8 mouse cellular contexts compared by ENCODE assay signal in the genomic region with DNA sequence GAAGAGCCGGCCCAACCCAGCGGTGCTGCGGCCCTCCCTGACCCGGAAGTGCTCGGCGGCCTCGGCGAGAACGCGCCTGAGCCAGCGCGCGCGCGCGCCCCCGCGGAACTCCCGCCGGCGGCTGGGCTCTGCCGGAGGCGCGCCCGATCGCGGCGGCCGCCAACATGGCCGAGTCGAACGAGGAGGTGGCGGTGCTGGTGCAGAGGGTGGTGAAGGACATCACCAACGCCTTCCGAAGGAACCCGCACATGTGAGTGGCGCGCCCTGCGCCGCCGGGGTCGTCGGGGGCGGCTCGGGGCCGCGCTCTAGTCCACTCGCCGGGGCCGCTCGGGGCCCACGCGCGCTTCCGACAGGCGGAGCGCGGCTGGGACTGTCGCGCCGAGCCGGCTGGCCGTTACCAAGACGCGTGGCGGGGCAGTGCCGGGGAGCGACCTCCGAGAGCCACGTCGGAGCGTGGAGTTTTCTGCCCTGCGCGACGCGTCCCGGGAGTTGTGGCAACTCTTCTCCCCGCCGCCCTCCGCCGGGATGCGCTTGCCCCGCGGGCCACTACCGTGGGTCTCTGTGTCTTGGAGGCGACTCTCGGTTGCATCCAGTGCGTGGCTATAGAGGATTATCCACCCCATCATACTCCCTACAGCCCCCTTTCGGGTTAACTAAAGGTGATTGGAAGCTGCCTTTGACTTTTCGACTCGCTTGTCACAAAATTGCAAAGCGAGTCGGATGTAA. TPM values are rescaled to one million over a fixed set of nuclear protein-coding genes. Genes with fewer than 3 reads are reported as not detected.
A peak's percentile ranks its signal among the peaks of the same experiment; 100 is the strongest.
DNase-seq lines count a peak whose midpoint lies in the region; ATAC-seq and TF ChIP-seq lines count a peak whose summit lies in the region.

A gene (plus strand): TSS at position 134 of the 726 bp plus-strand sequence.

- H3K4me1 ChIP-seq in intestine, postnatal 0 days (replicated peaks; ENCODE audit: control insufficient read depth, insufficient read depth, low read length): 0 out of 2 replicates have a peak, but pooled peaks cover 4% of the 10 kb centered on the region
- peaks cover 8% of the 10 kb centered on the region for H3K4me1 ChIP-seq in limb, embryonic 10.5 days
- H3K4me1 ChIP-seq in midbrain, embryonic 12.5 days: peaks cover 15% of the 10 kb centered on the region

- no peaks in the 10 kb centered on the region for H3K9me3 ChIP-seq in intestine, postnatal 0 days (ENCODE audit: control insufficient read depth)
- H3K9me3 ChIP-seq in limb, embryonic 10.5 days (replicated peaks): no peaks in the 10 kb centered on the region
- no peaks in the 10 kb centered on the region for H3K9me3 ChIP-seq in midbrain, embryonic 12.5 days

- ATAC-seq in granulocyte monocyte progenitor cell, adult 5-6 weeks (replicated peaks; ENCODE audit: poor library complexity, severe bottlenecking): peak; percentile 96
- peak; percentile 98 for ATAC-seq in intestine, postnatal 0 days
- ATAC-seq in midbrain, embryonic 12.5 days (ENCODE audit: low FRiP score, low read depth): peak; percentile 94

- peak within 1 kb of the TSS; percentile 88 for H3K4me2 ChIP-seq in intestine, postnatal 0 days (replicated peaks; ENCODE audit: low read depth)
- H3K4me2 ChIP-seq in midbrain, embryonic 12.5 days (replicated peaks): peak within 1 kb of the TSS; percentile 66

- H3K4me3 ChIP-seq in intestine, postnatal 0 days (ENCODE audit: low read depth, low read length): peak within 1 kb of the TSS; percentile 79
- H3K4me3 ChIP-seq in limb, embryonic 10.5 days: peak within 1 kb of the TSS; percentile 87
- H3K4me3 ChIP-seq in midbrain, embryonic 12.5 days: peak within 1 kb of the TSS; percentile 87

- peak within 1 kb of the TSS; percentile 76 for H3K27ac ChIP-seq in intestine, postnatal 0 days (ENCODE audit: low read depth, low read length)
- H3K27ac ChIP-seq in limb, embryonic 10.5 days: peak within 1 kb of the TSS; percentile 98
- H3K27ac ChIP-seq in midbrain, embryonic 12.5 days (replicated peaks): peak within 1 kb of the TSS; percentile 95

- under 1% methylated on average over 70 of the region's 93 CpGs for WGBS in intestine, postnatal 0 days
- under 1% methylated on average over 90 of the region's 93 CpGs for WGBS in limb, embryonic 10.5 days
- WGBS in midbrain, embryonic 12.5 days: under 1% methylated on average over 93 of the region's 93 CpGs

- no peak for TF ChIP-seq CTCF in intestine, postnatal 0 days (IDR thresholded peaks at IDR 0.05; ENCODE audit: low read depth)

- H3K36me3 ChIP-seq in intestine, postnatal 0 days (ENCODE audit: control insufficient read depth, insufficient read depth): no peaks in the 10 kb centered on the region
- no peaks in the 10 kb centered on the region for H3K36me3 ChIP-seq in limb, embryonic 10.5 days
- H3K36me3 ChIP-seq in midbrain, embryonic 12.5 days: no peaks in the 10 kb centered on the region

- peak within 1 kb of the TSS; percentile 80 for H3K9ac ChIP-seq in intestine, postnatal 0 days (ENCODE audit: low read depth, low read length)
- H3K9ac ChIP-seq in midbrain, embryonic 12.5 days (replicated peaks): peak within 1 kb of the TSS; percentile 86

- H3K27me3 ChIP-seq in intestine, postnatal 0 days (replicated peaks; ENCODE audit: control insufficient read depth, insufficient read depth, low read length): no peaks in the 10 kb centered on the region
- H3K27me3 ChIP-seq in limb, embryonic 10.5 days (ENCODE audit: low read depth, poor library complexity, severe bottlenecking): no peaks in the 10 kb centered on the region
- H3K27me3 ChIP-seq in midbrain, embryonic 12.5 days: no peaks in the 10 kb centered on the region

- peak; percentile 87 for DNase-seq in layer of hippocampus, adult 11-12 months (ENCODE audit: low spot score)
- DNase-seq in layer of hippocampus, adult 9-10 months (ENCODE audit: low spot score): no peak
- peak; percentile 94 for DNase-seq in embryo, embryonic 9.5 days (ENCODE audit: extremely low spot score)
- DNase-seq in limb, embryonic 10.5 days (ENCODE audit: low spot score): peak; percentile 96
- peak; percentile 79 for DNase-seq in skeletal muscle tissue, adult 2 months (ENCODE audit: low read depth, low spot score)

RNA-seq across cellular contexts. Expression of the gene that starts here (rescaled TPM):
- total RNA-seq in granulocyte monocyte progenitor cell, adult 5-6 weeks (2014; fragmentation: Nextera tagmentation): 7.0 and 12.3 TPM in 2 replicates
- total RNA-seq in granulocyte monocyte progenitor cell, adult 5-6 weeks (2017): 13.3 and 14.9 TPM in 2 replicates
- 2.8 and 3.6 TPM in 2 replicates for polyA plus RNA-seq in intestine, postnatal 0 days (2015; fragmentation: Nextera tagmentation; extraction: Ambion mirVana)
- 5.0 and 6.2 TPM in 2 replicates for polyA plus RNA-seq in limb, embryonic 10.5 days (2016; fragmentation: Nextera tagmentation; extraction: Ambion mirVana)
- 8.7 and 9.1 TPM in 2 replicates for polyA plus RNA-seq in midbrain, embryonic 12.5 days (2016; fragmentation: Nextera tagmentation; extraction: Ambion mirVana)
